Mouse (Mus musculus) brain, embryonic 14.5 days (tissue): Measurements from ENCODE around the gene Fhl2.

Experiments
- CTCF ChIP-seq: fragments of 200-500 bp; IDR thresholded peaks from 2 replicates; pipeline ENCODE4 v1.5.1; 2012; ENCODE audit warnings: inconsistent platforms, mild to moderate bottlenecking, moderate library complexity, borderline replicate concordance; ENCODE audit not compliant: insufficient read depth, insufficient read length; ENCODE audit errors: extremely low read depth
- POLR2A ChIP-seq: fragments of 200-500 bp; IDR thresholded peaks from 2 replicates; pipeline ENCODE4 v1.6.1; 2012; ENCODE audit warnings: mild to moderate bottlenecking, inconsistent platforms, borderline replicate concordance; ENCODE audit not compliant: poor library complexity, insufficient read depth, insufficient read length, severe bottlenecking; ENCODE audit errors: extremely low read depth

GRCm38 (mm10) chr1:43138268-43138812 is 58.4 kb downstream of the Fhl2 start:
- no peak for TF ChIP-seq POLR2A
- TF ChIP-seq CTCF: peak; percentile 22; the same call in 1 of the 2 replicates
